Mouse (Mus musculus): ENCODE measurements around the gene Slc2a8. TPM values are rescaled to one million over a fixed set of nuclear protein-coding genes. Genes with fewer than 3 reads are reported as not detected.

The Slc2a8 gene
- total RNA-seq, 2 experiments from 2014 or later = 15.7 to 17.2 TPM

DNA sequence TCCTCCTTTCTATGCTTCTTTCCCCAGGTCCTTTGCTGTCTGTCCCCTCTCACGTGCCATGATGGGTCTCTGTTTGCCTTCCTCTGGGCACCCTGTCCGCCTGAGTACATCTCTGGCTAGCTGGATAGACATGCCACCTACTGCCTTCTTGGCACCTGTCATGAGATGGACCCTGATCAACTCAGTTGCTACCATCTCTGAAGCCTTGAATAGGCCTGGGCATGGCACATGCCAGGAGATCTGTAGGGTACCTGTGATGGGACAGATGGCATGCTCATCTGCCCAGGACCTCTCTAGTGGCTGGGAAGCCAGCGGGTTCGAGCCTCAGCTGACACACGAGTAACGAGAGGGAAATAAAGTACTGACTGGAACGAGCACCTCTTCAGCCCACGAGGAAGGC, 7.7 kb downstream of the Slc2a8 start:
- DNase-seq (ENCODE audit: low spot score in 2 of 2) = no peak

DNA sequence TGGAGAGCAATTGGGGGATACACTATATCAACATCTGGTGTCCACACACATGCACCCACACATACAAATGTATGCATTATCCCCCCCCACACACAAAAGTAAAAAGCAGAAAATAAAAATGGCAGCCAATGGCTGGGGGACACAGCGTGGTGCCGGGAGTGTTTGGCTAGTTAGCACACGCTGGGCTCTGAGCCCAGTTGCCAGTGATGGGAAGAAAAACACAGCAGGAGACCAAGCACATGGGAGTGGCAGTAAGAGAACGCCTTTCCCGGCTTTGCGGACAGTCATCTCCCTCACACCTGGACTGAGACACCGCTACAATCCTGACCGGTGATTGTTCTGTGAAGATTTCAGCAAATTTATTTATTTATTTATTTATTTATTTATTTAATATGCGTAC, 10.6 kb downstream of the Slc2a8 start:
- DNase-seq (ENCODE audit: low spot score in 2 of 2) = no peak

DNA sequence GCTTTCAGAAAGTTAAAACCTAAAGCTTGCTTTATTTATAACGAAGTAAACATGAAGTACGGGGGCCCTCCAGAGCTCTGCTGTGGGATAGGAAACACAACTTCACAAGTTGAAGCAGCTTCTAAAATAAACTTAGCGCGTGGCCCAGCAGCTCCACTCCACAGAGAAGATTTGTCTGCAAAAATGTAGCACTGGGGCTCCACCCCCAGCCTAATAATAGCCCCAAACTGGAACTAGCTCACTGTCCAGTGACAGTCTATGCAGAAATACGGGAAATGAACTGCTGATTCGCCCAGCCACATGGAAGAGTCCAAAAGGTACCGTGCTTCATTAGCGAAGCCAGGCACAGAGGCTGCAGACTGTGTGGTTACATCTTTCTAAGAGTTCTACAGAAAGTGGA, 12.6 kb downstream of the Slc2a8 start:
- no peak for DNase-seq (ENCODE audit: low spot score in 2 of 2)

DNA sequence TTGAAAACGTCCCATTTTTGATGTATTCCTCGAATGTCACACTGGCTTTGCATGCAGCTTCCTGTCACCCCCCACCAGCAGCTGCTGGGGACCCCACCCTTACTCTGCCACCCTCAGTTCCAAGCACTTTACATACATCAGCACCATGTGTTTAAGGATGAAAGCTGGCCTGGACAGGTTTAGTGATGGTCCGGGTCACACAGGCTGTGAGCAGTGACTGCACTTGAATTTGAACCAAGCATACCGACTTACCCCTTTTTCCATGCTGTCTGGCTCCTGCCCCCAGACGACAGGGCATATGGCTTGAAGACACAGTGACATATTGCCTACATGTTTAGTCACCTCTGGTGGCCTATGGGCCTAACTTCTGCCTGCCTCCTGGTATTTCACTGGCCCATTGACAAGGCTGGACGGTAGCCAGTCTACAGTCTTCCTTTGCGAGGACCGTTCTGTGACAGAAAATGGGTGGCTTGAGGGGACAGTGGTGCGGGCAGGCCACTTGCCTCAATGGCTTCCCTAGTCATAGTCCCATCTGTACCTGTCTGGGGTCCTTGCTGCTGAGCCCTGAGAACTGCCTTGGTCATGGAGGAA, 13.8 kb downstream of the Slc2a8 start:
- DNase-seq (ENCODE audit: low spot score in 2 of 2) = no peak

DNA sequence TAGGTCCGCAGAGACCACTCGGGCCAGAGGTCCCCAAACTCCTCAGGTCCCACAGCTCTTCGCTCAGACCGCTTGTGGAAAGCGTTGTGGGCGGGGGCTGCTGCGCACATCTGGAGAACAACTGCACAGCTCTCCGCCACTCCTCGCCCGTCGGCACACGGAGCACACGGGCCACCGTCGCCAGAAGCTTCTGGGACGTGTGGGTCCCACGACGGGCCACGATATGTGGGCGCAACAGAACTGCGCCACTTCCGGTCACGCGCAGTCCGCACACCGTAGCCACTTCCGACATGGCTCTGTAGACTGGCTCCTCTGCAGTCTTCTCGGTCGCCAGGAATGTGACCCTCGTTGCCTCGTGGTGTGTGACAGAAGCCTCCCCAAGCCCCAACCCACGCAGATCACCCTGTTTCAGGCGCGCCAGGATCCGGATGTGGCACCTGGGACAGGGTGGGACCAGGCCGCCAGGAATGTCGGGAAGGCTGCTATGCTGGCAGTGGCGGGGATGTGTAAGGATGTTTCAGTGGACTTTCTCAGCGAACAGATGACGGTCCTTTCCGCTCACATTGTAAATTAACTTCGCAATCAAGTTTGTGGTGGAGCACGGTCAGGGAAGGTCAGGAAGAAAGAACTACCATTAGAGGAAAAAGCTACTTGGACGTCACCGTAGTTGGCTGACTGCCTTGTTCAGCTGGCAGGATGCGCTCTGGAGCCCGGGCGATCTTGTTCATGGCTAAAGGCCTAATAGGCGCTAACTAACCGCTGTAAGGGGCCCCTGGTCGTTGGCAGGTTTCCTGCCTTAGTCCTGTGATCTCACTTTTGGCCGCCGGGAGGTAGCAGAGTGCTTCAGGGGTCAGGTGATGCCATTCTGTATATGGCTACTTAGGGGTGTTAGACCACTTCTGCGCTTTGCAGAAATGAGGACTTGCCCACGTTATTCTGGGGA, 14.9 kb downstream of the Slc2a8 start:
- DNase-seq (ENCODE audit: low spot score in 2 of 2) = peak; percentile 82 to 85

DNA sequence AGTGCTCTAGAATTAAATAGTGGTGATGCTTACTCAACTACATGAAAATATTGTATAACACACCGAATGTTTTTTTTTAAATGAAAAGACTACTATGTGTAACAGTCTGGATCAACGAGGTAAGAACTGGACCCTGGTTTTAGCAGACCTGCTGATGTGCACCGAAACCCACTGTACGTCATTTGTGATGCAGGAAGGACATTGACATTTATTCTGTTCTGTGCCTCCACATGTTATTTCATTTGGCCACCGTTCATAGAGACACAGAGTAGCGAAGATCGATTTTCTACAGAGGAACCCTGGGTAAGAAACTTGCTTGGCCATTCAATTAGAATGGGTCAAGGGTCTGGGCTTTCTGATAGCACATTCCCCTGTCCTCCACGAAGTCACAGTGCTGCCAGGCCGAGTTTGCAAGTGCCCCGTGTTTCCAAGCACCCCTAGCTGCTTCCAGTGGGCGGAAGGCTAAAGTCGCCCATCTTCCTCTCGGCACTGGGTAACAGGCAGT, 15.6 kb downstream of the Slc2a8 start:
- no peak for DNase-seq (ENCODE audit: low spot score in 2 of 2)

DNA sequence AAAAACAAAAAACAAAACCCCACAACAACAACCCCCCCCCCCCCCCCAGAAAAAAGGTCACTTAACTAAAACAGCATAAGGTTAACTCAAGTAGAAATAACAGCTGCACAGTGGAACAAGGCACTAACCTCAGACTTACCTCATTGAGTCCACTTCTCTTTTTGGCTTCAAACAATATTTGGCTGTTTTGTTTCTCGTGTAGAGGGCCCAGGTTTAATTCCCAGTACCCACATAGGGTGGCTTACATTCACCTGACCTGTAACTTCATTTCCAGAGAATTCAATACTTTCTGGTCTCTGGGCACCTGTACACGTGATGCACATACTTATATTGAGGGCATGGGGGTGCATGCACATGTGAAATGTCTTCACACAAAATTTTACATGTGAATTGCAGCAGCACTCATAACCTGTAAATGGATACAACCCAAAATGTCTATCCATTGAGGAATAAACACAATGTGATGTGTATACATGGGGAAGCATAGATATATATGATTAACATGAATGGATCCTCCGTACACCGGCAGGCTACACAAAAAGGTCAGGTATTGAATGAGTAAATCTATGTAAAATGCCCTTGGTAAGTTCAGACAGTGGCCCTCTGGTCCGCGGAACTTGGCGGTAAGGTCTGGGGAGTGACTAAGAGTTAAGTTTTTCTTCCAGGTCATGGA, 16.2 kb downstream of the Slc2a8 start:
- DNase-seq (ENCODE audit: low spot score in 2 of 2) = no peak

DNA sequence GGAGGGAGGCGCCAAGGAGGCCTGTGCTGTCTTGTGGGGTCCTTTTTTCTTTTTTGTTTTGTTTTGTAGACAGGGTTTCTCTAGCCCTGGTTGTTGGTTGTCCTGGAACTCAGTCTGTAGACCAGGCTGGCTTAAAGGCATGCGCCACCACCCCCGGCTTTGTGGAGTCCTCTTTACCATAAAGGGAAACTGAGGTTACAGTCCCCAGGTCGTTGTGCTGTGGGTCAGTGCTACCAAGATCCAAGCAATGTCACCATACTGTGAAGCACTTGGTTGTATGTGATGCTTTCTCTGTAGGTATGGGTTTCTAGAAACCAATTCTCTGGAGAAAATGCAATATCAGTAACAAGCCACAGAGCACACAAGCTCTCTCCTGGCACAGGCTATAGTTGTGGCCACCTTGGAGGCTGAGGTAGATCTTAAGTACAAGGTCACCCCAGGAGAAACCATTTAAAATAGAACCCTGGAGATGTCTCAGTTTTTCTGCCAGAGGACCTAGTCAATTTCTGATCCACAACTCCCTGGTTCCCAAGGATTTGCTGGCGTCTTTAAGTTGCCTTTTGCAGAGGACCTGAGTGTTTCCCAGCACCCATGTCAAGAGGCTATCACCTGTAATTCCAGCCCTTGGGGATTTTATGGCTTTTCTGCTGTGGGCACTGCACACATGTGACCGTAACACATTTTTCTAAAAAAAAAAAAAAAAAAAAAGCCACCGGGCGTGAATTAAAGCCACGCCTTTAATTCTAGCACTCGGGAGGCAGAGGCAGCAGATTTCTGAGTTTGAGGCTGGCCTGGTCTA, 17.0 kb downstream of the Slc2a8 start:
- DNase-seq (ENCODE audit: low spot score in 2 of 2) = no peak

DNA sequence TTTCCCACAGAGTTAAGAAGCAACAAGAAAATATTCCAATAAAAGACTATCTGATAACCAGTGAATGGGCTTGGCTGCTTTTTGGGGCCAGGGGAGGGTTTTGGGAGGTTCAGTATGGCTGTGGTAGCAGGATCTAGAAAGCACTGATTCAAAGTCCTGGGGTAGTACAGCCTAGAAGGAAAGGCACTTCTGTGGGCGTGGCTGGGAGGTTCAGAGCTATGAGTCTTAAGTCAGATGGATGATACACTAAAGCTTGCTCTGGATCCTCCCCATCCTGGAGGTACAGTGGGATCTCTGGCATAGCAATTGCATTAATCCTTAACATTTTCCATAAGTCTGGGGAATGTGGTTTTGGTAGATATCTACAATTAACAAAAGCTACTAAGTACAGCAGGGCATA, 17.9 kb downstream of the Slc2a8 start:
- no peak for DNase-seq (ENCODE audit: low spot score in 2 of 2)

DNA sequence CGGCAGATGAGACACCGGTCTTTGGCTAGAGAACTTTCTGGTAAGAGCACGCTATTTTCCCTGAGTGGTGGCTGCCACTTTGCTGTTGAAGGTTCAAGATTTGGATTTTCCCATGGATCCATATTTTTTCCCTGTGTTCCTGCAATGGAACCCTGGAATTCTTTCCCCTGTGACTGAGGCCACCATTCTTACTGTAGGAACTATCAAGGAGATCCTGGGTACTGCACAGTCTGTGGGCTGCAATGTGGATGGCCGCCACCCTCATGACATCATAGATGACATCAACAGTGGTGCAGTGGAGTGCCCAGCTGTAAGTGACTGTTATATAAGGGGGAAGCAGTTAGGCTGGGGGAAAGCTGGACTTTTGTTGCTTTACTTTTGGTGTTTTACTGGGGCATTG, 18.3 kb downstream of the Slc2a8 start:
- no peak for DNase-seq (ENCODE audit: low spot score in 2 of 2)

DNA sequence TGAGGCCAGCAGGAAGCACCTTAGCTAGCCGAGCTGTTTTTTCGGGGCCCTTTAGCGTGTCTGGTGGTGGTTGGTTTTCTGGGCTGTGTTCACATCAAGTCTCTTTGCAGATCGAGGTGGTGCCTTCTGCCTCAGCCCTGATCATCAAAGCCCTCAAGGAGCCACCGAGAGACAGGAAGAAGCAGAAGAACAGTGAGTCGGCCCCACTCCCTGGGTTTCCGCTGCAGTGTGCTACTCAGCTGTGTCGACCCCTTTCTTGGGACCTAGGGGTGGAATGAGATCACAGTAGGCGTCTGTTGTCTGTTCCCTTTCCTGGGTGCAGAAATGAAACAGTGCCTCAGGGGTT, 19.0 kb downstream of the Slc2a8 start:
- no peak for DNase-seq (ENCODE audit: low spot score in 2 of 2)

DNA sequence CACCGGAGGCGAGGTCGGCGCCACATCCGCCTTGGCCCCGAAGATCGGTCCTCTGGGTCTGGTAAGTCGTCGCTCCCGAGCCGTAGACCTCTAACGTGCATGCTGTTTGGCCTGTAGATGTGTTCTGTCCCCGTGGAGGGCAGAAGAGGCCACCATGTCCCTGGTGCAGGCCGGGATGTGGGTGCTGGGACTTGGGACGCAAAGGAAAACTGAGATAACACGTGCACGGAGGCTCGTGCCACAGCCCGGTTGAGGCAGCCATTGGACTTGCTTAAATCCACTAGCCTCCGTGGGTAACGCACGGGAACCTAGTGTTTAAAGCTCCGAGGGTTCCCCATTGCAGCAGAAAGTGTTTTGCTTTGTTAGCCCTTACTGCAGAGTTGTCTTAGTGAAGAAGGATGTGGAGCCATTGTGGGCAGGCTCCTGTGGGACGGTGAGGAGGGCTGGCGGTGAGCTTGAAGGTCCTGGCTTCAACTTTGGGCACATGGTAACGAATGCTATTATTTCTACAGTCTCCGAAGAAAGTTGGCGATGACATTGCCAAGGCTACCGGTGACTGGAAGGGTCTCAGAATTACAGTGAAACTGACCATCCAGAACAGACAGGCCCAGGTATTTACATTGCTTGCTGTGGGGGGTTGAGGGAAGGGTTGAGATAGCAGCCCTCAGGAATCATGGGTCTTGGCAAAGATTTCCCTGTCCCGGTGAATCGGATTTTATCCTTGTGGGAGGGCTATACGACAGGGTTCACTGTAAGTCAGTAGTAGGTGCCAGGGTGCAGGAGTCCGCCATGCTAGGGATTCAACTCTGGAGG, 19.6 kb downstream of the Slc2a8 start:
- DNase-seq (ENCODE audit: low spot score in 2 of 2) = peak in 1 of 2 experiments; percentile 34

DNA sequence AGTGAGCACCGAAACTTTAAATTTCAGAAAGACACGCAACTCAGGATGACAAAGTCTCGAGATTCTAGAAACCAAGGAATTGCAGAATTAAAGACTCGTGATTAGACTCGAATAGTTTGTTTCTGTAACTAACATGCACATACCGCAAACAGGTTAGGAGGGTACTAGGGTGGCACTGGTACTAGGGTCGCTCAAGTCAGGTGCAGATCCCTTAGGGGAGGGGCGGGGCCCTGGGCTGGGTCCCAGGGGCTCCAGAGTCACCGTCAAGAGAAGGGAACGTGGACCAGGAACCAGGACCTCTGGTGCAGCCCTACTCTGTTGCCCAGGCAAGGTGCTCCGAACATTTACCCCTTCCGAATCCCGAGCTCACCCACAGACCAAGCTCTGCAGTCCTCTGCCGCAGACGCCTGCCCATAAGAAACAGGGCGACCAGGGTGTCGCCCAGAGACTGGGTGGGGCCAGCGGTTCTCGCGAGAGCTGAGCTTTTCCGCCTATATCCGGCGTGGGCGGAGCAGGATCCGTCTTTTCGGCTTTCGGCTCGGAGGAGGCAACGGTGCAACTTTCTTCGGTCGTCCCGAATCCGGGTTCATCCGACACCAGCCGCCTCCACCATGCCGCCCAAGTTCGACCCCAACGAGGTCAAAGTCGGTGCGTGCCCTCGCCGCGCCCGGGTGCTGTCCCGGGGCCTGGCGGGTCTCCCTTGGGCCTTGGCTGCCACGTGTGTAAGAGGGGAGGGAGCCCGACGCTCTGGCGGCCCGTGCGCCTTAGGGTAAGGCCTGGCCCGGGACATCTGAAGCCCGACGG, 20.5 kb downstream of the Slc2a8 start, which contains the start of the genes Rpl12 and Lrsam1:
Gene Rpl12, plus strand, starts transcription at position 368 of the 804 bp plus-strand sequence.
Gene Lrsam1, minus strand, starts transcription at position 423 of the 804 bp plus-strand sequence.
- peak; percentile 94 to 96 for DNase-seq (ENCODE audit: low spot score in 2 of 2)

DNA sequence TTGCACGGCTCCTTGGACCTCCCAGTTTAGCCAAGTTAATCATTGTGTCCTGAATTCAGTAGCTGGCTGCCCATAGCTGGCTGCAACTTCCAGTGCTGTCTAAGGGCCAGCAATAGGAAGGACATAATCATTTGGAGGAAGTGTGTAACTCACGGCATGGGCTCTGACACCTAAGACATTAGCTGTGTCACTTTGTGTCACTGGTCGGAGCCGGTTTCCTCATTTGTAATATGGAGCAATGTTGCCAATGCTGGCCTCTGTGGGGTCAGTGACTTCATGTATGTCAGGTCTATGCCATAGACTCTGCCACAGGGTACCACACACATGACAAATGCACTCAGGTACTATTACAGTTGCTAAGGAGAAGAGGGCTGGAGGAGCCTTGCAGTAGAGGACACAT, 21.6 kb downstream of the Slc2a8 start:
- DNase-seq (ENCODE audit: low spot score in 2 of 2) = no peak

DNA sequence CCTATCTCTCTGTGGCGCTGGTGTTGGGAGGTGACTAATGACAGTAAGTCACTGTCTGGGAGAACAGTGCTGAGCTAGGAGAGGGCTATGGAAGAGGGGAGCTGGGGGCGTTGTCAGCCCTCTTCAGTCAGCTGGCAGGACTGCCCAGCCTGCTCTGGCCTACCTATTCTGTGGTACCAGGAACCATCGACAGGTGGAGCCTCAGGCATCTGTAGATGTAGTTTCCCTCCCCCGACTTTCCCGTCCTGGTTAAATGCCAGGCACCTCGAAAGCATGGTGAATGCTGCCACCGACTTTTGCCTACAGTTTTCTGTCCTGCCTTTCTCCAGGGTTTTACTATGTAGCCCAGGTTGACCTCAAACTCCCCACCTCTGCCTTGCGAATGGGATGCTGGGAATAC, 24.5 kb downstream of the Slc2a8 start:
- no peak for DNase-seq (ENCODE audit: low spot score in 2 of 2)

DNA sequence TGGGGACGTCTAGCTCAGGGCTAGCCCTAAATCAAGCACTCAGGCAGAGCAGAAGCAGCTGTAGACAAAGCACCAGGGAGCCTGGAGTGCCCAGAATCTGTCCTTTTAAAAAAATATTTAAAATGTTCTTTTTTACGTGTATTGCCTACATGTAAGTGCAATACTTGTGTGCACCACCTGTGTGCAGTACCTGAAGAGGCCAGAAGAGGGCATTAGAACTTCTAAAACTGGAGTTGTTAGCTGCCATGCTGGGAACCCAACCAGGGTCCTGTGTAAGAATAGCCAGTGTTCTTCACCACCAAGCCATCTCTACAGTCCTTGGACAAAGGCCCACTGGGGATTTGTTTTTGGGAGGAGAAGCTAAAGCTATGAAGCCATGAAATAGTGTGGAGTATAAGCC, 27.3 kb downstream of the Slc2a8 start:
- no peak for DNase-seq (ENCODE audit: low spot score in 2 of 2)

DNA sequence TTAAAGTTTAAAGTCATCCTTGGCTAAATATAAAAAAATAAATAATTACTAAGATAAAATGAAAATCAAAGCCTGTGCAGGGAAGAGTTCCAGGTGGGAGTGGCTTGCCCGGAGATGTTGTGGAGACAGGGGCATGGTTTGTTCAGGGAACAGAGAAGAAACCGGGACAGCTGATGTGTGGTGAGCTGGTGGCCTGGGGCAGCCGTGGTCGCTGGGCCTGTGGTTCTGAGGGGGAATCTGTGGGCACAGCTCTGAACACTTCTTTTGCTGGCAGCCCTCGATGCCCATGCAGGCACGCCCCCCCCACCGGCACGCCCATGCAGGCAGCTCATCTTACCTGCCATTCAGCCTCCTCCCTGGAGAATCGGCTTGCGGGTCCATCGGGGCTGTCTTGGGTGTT, 34.4 kb downstream of the Slc2a8 start:
- no peak for DNase-seq (ENCODE audit: low spot score in 2 of 2)

DNA sequence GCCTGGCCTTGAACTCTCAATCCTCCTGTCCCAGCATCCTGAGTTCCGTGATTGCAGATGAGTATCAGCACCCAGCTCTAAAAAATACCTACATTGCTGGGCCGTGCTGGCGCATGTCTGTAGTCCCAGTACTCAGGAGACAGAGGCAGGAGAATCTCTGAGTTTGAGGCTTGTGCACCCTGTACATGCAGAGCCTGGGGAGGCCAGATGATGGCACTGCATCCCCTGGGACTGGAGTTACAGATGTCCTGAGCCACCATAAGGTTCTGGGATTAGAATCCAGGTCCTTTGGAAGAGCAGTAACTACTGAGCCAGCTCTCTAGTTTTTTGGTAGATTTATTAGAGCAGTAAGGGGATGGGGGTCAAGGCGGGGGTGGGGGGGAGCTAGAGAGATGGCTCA, 41.4 kb downstream of the Slc2a8 start:
- no peak for DNase-seq (ENCODE audit: low spot score in 2 of 2)

DNA sequence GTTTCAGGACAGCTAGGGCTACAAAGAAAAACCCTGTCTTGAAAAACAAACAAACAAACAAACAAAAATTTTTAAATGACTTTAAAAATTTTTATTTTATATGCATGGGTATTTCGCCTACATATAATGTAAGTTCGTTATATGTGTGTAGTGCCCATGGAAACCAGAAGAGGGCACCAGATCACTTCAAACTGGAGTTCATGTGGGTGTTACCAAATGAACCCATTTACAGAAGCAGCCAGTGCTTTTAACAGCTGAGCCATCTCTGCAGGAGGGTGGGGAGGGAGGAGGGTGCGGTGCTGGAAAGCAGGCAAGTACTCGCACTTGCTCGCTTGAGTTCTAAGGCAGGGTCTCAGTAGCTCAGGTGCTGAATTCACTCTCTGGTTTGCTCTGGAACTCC, 42.5 kb downstream of the Slc2a8 start:
- no peak for DNase-seq (ENCODE audit: low spot score in 2 of 2)
